Mouse (Mus musculus): ENCODE measurements around the gene Syne2. TPM values are rescaled to one million over a fixed set of nuclear protein-coding genes. Genes with fewer than 3 reads are reported as not detected.

Gene Syne2
- polyA plus RNA-seq, 2 experiments from 2014 or later, result 12.7 to 14.6 TPM

GRCm38 (mm10) chr12:75829616-75830015, 11.7 kb downstream of the Syne2 start:
- no peak for ATAC-seq

GRCm38 (mm10) chr12:75833149-75833959, 15.4 kb downstream of the Syne2 start:
- no peak for ATAC-seq

- ATAC-seq, result no peak
Observed at GRCm38 (mm10) chr12:75833960-75834729, 16.2 kb downstream of the Syne2 start.

DNA sequence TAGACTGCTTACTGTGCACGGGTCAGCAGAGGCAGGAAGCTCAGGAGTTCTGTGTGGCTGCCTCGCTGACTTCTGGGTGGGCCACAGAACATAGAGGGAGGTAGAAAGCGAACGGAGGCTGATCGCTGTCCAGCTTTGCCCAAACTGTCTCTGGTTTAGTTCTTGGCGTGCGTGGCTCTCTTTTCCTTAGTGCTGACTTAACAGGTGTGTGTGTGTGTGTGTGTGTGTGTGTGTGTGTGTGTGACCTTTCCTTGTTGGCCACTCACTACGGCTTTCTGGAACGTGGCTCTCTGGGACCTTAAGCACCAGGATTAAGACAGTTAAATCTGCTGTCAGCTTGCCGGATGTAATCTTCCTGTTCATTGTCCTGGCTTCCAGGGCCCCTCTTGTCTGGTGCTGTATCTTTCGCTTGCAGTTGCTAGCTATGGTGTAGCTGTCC, 18.6 kb downstream of the Syne2 start:
- no peak for ATAC-seq

DNA sequence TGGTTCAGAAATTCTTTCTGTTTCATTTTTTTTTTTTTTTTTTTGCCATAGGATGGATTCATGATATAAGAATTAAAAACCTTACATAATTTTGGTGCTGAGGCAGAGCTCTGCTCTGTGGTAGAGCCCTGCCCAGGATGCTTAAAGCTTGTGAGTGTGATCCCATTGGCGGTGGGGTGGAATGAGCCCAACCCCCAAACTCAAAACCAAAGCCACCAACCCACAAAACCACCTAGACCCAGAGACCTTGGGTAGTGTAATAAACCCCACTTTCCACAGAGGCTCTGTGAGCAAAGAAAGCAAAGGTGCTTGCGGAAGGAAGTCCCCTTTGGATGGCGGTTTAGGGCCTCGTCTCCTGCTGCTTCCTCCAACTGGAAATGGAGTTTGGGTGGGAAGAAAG, 19.5 kb downstream of the Syne2 start:
- ATAC-seq, result no peak

DNA sequence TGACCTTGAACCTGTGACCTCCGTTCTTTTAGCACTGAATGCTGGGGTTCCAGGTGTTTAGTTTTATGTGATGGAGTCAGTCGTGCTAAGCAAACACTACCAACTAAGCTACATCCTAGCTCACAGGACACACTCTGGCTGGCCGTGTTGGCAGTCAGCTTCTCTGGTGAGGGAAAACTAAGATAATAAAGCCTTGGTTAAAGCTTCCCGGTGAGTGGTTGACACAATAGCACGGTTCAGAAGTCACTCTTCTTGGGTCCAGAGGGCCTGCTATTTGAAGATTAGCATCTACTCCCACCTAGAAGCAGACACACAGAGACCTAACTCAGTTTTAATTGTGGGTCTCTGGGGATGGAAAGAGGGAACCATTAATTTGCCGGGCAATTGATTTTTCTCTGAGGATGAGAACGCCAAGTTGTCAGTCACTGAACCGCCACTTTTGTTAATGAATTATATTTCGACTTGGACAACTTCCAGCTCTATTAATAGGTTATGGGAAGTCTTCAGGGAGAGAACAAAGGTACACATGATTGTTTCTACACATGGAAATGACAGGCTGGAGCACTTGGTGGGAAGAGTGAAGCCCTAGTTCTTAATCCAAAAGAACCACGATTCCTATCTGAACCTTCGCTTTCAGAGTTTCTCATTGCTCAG, 21.3 kb downstream of the Syne2 start:
- no peak for ATAC-seq

- ATAC-seq, result no peak
Observed at GRCm38 (mm10) chr12:75841183-75841582, 23.2 kb downstream of the Syne2 start.

- no peak for ATAC-seq
Observed at GRCm38 (mm10) chr12:75844311-75844710, 26.4 kb downstream of the Syne2 start.

DNA sequence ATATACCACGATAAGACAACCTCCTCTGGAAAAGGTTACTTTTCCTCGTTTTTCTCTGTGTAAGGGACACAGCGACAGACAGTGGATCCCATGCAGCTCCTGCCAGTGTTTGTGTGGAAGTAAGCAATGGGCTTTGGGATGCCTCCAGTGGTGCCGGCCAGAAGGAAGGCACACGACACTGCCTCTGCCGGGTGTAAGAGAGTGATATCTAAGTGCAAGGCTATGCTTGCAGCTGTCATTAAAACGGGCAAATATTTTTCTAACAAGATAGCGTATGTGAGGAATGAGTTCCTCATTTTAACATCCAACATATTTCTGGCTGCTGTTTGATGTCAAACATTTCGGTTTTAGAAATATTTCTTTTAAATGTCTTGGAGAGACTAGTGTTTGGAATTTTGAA, 27.1 kb downstream of the Syne2 start:
- ATAC-seq, result no peak

DNA sequence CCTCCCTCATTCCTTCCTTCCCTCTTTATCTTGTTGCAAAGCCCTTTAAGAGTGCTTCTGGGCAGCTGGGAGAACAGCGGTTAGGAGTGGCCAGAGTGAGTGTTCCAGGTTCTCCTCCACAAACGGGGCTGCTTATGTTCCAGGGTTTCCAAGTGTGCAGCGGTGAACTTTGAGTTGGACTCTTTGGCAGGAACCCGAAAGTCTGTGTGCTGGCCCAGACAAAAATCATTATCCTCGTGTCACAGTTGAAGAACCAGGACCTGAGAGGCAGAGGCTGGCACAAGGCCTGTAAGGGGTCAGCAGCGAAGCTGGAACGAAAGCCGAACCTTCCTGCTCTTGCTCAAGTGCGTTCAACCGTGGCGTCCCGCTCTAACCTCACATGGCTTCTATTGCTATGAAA, 28.6 kb downstream of the Syne2 start:
- ATAC-seq, result no peak

DNA sequence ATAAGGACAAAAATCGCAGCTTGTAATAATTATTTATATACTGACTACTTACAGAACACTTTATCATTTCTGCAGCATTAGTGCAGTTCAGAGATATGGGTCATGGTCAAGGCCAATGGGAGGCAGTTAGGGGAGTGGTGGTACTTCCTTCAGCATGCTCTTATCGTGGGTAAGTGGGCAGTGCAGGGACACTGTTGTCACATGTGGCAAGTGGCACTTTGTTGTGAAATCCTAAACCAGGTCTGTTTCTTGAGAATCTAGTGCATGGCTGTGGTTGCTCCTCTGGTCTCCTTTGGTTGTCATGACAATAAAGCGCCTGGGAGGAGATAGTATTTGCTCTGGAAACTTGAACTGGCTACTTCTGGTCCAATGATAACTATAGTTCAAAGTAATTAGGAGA, 32.3 kb downstream of the Syne2 start:
- no peak for ATAC-seq

- ATAC-seq, result no peak
Observed at GRCm38 (mm10) chr12:75851481-75851880, 33.5 kb downstream of the Syne2 start.

DNA sequence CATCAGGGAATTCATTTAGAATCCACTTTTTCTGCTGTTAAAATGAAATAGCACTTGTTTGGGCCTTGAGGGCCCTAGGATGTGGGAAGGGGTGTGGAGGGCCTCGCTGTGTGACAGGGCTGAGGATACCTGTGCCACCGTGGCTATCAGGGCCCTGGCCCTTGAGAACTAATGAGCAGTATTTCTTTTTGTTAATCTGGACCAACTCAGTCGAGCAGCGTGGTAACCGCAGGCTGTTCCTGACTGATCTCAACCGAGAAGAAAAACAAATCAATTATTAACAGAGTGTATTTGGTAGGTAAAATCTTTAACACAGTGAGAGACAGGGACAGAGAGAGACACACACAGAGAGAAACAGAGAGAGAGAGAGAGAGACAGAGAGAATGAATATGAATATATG, 34.5 kb downstream of the Syne2 start:
- ATAC-seq, result no peak

DNA sequence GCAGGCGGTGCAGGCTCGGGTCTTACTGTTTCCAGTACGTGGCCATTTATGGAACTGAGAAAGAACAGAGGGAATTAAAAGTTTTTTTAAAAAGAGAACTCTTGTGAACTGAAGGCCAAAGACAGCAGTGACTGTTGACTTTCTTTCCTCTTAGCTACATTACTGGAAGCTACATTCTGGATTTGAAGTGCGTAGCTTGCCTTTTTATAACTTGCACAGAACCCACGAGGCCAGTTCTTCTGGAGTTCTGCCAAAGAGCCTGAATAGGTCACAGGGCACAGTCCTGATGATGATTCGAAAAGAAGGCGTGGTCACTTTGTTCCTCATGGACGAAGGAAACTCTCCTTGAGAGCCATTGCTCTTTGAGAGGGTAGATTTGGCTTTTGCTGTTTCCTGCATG, 35.6 kb downstream of the Syne2 start:
- no peak for ATAC-seq

- ATAC-seq, result no peak
Observed at GRCm38 (mm10) chr12:75855051-75855453, 37.1 kb downstream of the Syne2 start.

DNA sequence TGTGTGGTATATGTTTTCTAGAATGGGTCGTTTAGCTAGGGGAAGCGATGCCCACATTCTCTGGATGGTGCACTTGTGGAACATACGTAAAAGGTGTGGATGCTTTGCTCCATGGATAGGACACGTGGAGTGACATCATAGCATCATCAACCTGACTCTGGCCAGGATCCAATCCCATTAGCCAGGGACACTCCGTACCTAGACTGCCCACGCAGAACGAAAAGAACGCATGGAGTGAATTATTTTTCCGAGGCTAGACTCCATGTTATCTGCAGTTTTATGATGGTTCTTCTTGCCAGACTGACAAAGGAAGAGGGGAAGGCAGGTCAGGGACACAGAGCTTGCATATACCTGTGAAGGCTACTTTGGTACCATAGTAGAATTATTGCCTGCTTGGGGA, 37.7 kb downstream of the Syne2 start:
- ATAC-seq, result no peak

- no peak for ATAC-seq
Observed at GRCm38 (mm10) chr12:75856096-75856868, 38.3 kb downstream of the Syne2 start.

- ATAC-seq, result no peak
Observed at GRCm38 (mm10) chr12:75859936-75860335, 42.0 kb downstream of the Syne2 start.

- ATAC-seq, result no peak
Observed at GRCm38 (mm10) chr12:75860843-75861242, 42.9 kb downstream of the Syne2 start.

GRCm38 (mm10) chr12:75865166-75865565, 47.2 kb downstream of the Syne2 start:
- no peak for ATAC-seq

- ATAC-seq, result no peak
Observed at GRCm38 (mm10) chr12:75866419-75867373, 48.8 kb downstream of the Syne2 start.

All from activated CD4-positive, CD25-positive, alpha-beta regulatory T cell, adult 4 months (primary cell).